Mouse (Mus musculus): ENCODE data around the gene Wdr25.
A peak's percentile ranks its signal among the peaks of the same experiment; 100 is the strongest.

Gene Wdr25

DNA sequence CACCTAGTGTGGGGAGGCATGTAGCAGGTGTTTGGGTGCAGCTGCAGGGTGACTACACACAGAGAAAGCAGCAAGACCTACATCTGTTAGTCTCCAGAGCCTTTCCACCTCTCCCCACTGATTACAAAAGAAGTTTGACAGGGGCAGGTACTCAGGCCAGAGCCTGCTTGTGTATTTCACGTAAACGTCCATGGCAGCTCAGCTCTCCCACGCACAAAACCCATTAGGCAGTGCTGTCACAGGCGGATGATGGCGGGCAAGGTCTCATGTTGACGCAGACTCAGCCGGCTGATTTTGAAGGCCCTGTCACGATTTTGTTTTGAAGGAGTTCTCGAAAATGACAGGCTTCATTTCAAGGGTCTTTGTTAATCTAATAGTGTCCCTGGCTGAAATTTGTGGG is 45.9 kb downstream of the Wdr25 start:
- no peak for DNase-seq

DNA sequence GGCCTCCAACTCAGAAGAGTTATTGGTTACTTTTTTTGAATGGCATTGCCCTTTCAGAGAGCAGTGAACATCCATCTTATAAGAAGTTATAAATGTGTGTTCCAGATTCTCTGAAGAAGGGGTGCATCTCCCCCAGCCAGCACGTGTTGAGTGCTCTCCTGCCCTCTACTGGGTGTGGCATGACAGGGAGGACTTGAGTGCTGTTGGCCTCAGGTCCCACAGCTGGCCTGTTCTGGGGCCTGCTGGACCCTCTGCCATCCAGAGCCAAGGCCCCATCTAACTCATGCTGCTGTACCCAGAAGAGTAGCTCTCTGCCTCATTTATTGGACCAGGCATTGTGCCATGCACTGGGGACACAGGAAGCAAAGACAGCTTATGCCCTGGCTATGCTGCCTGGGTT is 46.8 kb downstream of the Wdr25 start:
- DNase-seq = no peak

DNA sequence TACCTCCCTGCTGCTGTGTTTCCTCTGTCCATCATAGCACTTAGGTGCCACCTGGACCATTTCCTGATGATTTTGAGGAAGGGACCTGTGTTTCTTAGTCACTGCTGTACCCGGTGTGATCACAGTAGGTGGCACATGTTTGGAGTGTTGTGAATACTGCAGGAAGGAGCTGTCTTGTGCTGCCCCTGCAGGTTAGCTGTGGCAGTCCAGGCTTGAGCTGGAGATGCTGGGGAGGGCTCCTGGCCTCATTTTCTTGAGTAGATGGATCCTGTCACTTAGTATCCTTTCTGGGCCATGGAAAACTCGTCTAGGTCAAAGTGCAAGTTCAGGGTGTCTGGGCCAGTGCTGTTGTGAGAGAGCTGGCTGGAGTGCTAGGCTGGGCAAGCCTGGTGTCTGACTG is 47.9 kb downstream of the Wdr25 start:
- DNase-seq = no peak

DNA sequence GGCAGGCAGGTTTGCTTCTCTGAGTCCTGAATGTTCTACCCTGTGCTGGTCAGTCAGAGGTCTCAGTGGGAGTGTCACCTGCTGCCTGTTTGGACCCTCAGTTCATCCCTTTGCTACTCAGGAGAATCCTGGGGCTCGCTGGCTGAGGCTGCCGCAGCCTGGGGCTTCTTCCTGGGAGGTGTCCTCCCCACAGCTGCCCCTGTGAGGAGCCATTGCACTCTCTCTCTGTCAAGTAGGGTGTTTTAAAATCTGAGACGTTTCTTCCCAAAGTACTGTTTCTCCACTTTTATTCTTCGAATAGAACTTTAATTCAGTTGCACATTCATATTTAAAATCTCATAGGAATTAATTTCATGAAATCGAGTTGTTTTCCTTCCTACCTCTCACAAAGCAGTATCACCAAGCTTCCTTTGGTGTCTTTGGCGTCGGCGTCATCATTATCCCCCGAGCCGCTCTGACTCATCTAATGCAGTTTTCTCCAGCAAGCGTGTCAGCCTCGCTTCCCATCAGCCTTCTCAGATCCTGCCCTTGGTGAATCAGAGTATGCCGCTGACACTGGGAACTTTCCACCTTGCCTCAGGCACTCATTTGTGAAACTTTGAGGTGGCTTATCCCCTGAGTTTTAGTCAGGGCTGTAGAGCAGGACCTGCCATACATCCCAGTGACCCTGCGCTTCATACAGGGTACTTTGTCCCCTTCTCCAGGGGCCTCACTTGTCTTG is 48.9 kb downstream of the Wdr25 start:
- no peak for DNase-seq

DNA sequence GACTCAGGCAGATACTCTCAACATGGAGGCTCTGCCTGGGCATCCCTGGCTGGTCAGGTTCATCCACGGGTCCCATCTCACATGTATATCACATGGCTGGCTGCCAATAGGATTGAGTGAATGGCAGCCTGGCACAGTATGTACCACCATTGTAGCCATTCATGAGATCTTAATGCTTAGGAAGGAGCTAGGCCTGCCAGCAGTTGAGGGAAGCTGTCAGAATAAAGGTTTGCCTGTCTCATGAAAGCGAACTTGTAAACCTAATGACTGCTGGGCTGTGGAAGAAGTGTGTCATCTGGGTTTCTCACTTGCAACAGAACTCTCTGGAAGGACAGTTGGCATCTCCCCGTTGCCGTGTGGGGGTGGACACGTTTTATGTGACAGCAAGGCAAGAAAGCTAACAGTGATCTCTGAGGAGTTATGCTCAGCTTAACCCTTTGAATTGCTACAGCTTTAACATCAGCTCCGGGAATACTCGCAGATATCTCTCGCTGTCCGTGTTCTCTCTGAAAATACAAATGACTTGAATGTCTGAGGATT is 59.6 kb downstream of the Wdr25 start:
- DNase-seq = no peak

DNA sequence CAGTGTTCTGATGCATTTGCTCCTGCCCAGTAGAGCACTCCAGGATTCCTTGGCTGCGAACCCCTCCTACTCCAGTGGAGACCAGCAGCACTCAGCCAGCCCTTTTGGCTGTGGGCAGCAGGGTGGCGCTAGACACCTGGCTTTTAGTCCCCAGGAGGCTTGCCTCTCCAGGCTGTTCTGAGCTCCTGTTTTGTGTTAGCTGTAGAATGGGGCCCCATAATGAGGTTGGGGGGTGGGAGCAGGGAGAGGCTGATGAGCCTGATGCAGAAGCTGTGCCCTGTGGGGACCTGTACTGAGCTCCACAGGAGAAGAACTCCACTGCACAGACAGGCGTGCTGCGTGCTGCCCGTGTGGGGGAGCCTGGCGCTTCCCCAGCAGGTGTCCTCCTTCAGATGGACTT is 60.4 kb downstream of the Wdr25 start:
- DNase-seq = peak; percentile 14

GRCm38 (mm10) chr12:108954456-108954855 is 61.0 kb downstream of the Wdr25 start:
- DNase-seq = no peak

DNA sequence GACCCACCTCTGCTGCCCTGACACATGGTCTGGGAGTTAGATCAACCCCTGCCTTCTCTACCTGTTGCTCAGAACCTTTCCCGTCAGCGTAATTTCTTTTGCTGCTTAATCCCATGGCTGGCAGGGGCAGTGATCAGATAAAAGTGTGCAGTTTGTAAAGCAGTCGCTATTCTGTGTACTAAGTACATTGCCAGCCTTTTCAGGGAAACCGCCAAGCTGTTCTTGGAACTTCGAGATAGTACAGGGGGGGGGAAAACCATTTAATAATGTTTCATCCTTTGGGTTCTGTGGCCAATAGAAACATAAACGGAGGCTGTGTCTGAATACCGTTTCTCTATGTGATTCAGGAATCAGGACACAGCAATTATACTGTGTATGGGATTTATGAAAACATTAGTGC is 65.1 kb downstream of the Wdr25 start:
- DNase-seq = no peak

DNA sequence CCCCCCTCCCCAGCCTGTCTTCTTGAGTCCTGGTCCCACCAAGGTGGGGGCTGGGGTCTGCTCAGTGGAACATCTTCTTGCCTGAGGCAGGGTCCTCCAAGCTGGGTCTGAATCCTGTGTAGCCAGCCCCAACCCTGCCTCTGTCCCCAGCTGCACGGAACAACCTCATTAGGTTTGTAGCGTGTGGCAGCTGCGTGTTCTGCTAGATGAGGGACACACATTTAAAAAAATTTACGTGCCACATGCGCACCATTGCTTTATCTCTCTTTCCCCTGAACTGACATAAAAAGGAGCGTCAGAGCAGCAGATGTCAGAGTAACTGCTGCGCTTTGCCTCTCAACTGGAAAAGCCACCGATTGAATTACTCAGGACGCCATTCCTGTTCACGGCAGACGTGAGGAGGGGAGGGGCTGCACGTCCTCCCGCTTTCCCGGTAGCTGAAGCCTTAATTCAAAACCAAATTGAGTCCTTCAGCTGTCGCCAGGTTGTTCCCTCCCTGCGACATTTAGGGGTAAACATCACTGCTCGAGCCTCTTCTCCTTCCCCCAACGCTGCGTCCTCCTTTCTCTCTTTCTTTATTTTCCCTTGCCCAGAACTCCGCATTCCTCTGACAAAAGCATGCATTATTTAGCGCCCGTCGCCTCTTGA is 65.7 kb downstream of the Wdr25 start:
- no peak for DNase-seq

- no peak for DNase-seq
Observed at GRCm38 (mm10) chr12:108959639-108960219, 66.3 kb downstream of the Wdr25 start.

DNA sequence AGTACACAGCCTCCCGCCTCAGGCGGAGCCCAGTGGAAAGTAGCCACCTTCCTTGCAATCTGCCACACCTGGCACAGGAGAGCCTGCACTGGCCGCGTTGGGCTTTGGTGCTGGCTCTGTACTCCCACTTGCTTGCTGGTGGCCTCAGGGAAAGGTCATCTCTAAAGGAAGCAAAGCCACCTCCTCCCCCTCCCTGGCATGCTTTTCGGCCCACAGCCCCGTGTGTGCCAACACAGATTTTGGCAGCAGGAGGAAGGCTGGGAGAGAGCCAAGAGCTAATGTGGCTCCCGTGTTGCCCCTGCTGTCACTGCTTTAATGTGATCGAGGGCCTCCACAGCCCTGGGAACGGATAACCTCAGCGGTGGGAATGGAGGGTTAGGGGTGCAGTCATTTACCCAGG is 66.8 kb downstream of the Wdr25 start:
- DNase-seq = peak; percentile 64

DNA sequence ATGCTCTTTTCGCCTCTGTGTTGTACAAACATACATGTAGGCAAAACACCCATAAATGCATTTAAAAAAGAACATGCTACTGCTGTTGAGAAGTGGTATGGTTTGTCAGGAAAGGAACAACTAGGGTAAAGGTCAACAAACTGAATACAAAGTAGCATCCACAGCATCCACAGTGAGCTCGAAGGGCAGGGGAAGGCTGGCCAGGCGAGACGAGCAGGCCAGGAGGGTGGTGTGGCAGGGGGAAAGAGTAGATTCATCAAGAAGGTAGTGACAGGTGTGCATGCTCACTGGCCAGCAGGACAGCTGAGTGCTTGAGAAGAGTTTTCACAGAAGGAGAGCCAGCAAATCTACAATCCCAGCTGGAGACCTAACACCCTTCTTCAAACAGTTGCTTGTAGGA is 74.2 kb downstream of the Wdr25 start:
- DNase-seq = no peak

DNA sequence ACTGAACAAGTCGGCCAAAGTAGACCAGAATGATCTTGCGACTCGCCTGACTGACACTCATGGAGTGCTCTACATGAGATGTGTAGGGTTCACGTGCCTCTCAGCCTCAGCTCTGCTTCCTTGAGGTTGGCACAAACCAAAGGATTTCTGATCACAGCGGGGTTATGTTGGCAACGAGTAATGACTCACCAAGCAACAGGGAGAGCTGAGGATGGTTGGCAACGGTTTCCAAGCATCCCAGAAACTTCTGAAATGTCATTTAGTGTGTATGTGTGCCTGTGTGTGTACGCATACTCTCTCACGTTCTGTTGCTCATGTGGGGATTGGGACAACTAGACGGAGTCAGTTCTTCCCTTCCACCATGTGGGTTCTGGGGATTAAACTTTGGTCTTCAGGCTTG is 74.6 kb downstream of the Wdr25 start:
- no peak for DNase-seq

DNA sequence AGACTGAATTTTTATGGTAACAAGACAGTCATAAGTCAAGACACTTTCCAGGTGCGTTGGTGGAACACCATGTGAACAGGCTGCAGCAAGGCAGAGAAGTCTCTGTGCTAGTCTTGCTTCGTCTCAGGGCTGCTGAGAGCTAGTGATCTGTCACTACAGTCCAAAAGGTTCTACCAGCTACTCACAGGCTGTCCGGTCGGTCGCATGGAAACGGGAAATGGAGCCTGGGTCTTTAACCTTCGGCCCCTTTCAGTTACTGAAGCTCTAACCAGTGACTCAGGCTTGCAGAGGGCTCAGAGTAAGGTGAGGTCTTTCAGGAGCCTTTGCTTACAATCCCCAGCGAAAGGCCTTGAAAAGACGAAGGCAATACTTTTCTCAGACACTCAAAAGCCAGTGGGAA is 78.0 kb downstream of the Wdr25 start:
- no peak for DNase-seq

DNA sequence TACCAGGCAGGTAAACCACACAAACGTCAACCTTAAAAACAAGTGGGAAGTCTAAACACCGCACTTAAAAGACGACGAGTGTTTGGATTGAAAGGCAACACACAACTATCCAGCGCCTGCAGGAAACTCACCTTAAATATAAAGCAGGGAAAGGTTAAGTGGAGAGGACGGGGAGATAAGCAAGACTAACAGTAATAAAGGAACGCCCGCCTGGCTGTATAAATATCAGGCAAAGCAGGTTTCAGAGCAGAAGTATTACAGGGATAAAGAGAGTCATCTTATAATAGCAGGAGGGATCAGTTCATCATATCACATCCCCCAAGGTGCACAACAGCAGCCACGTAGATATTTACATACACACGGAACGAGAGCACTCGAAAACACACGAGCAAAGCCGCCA is 78.8 kb downstream of the Wdr25 start:
- no peak for DNase-seq

DNA sequence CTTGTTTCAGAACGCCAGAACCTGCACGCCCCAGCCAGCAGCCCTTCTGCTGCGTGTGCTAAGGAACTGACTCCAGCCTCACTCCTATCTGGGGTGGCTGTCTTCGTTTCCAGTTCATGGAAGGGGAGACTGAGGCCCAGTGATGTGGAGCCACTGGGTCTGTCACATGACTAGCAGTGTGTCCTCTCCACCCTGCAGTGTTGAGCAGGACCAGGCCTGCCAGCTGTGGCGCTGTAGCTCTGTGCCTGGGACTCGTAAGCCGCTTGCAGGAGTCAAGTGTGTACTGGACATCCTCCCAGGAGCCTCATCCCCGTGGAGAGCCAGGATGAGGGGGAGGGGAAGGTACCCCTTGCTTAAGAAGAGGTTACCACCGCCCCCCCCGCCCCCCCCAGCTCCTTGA is 86.5 kb downstream of the Wdr25 start:
- DNase-seq = no peak

DNA sequence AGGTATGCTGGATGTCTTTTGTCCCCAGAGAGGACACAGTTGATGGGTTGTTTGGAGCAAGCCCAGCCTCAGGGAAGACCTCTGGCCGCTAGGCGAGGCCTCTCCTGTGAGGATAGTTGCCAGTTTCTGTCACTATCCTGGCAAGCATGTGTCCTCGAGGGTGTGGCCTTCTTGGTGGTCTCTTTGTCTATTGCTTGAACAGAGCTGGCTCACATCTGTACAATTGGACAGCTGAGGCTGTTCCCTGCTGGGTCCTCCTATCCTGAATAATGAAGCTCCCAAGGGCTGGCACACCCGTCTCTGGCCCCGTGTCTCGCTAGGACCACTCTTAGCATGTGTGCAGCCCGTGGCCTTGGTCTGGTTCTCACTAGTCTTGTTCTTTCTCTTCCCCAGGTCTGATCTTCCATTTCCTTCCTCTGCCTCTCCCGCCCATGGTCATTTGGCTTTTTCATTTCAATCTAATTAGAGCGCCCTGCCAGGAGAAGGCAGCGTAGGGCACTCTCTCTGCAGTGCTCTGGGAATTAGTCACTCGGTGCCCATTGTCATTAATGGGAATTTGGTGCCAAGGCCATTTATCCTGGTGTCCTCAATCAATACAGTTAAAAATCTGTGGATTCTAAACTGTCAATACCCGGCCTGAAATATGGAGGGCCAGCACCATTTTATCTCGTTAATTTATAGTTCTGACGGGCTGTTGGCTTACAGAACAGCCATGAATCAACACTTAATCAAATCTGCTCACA is 88.7 kb downstream of the Wdr25 start:
- DNase-seq = no peak

DNA sequence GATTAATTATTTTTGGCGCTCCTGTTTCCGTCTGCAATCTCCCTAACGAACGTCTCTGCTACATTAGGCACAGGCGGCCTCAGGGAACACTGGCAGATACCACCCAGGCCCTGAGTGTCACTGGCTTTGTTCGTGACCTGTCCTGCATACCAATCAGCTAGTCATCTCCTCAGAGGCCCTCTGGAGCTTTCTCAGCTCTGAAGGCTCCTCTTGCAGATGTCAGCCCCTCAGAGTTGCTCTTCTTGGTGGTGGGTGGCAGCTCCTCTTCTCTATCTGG is 89.2 kb downstream of the Wdr25 start:
- no peak for DNase-seq

DNA sequence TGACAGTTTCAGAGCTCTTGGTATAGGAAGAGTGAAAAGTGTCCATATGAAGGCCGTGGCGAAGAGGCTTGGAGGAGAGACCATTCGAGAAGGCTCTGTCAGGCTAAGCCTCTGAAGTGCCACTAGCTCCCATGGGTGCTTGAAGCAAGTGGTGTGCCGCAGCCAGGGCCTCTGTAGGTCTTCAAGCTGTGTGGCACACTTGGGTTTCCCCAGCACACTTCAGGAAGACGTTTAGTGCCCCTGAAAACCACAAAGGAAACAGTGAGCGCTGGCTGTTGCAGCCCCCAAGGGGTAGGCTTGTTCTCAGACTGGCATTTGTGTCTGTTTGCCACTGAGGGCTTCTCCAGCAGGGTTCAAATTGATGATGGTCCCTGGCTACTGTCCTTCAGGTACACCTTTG is 90.1 kb downstream of the Wdr25 start:
- no peak for DNase-seq

GRCm38 (mm10) chr12:108984471-108984870 is 91.0 kb downstream of the Wdr25 start:
- DNase-seq = no peak

DNA sequence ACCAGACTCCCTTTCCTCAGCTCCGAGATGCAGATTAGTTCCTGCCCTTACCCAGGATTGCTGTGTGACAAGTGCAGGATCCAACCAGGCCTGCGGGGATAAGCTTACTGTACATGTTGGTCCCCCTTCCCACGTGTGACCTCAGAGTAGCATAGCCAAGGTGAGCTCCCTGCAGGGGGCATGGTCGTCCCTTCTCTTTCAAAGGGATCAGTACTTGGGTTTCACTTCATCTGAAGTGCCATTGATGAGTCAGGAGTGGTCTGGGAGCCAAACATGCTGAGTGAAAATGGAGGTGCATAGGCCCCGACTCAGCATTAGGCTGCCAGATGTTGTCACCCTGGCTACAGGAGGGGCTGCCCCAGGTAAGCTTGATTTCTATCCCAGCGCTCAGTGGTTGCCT is 91.6 kb downstream of the Wdr25 start:
- DNase-seq = no peak

DNA sequence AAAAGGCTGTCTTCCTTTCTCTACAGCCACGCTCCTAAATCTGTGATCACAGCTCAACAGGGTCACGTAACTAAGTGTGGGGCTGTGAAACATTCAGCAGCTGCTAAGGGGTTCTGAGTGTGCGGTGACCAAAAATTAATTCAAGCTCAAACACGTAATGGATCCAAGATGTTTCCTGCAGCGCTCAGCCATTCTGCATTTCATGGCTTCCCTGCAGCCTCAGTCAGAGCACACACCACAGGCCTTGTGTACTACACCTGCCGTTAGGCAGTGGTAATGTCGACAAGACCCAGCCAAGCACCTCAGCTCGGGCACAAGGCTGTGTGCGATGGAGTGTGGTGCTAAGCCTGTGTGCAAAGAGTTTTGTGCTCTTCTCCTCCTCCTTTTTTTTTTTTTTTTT is 94.0 kb downstream of the Wdr25 start:
- no peak for DNase-seq

DNA sequence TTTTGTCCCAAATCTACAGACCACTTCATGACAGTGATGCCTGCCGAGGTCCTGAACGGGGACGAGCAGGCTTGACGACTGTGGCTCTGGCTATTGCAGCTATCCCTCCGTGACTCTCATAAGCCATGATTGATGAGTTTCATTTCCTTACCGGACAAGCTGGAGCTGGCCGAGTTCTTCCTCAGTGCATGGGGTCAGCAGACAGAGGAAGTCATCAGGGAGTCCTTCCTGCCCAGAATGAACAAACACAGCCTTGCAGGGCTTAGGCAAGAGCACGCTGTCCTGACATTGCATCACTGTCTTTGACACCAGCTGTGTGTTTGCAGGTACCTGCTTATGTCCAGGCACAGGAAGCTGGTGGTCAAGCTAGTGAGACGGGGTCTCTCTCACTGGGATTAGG is 97.0 kb downstream of the Wdr25 start:
- no peak for DNase-seq

DNA sequence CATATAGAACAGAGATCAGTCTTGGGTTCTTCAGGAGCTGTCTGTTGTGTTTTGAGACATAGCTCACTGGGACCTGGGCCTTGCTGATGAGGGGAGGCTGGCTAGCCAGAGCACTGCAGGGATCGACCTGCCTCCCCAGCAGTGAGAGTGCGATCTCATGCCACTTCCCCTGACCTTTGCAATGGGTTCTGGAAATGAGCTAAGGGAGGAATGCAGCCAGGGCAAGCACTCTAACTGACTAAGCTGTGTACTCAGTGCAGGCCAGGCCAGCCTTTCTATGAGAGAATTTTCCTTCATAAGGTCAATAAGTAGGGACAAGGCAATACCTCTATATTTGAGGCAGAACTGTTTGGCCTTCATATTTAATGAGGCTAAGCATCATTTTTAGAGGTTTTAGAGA is 99.6 kb downstream of the Wdr25 start:
- DNase-seq = no peak
